Mouse (Mus musculus): Measurements from ENCODE around the gene Wdpcp. TPM values are rescaled to one million over a fixed set of nuclear protein-coding genes. Genes with fewer than 3 reads are reported as not detected.

Wdpcp gene
- total RNA-seq, 2 experiments from 2014 or later, result 7.9 to 8.9 TPM

- DNase-seq, result peak; percentile 78
Measured at GRCm38 (mm10) chr11:21569456-21570108, 2.5 kb upstream of the Wdpcp start.

DNA sequence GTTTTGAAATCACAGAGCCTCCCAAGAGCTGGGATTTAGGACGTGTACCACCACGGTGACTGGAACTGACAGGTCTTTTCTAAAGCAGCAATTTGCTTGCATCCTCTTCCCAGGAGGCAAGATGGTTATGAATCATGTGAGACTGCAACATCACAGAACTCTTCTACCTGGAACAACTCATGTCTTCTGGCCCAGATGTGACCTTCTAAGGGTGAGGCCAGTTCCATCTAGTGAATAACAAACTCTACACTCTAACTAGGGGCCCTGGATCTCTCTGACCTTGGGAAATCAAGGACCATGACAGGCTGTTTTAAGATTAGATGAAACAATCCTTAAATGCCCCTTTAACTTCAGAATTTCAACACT, 1.9 kb upstream of the Wdpcp start:
- peak; percentile 15 for DNase-seq

DNA sequence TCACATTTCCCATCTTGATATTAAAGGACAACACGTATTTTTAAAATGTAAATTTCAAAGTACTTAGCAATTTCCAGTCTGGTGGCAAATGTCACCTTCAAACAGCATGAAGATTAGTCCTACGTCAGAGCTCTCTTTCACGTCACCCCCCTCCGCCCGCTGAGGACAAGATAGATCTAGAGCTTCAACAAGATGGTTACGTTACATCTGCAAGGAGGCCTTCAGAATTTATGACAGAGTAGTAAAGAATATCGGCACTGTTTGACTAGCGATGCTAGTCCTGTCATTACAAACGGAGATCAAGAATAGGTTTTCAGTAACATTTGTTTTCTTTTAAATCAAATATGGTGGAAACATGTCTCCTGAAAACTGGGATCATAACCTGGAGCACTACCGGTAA, 1.1 kb upstream of the Wdpcp start:
- DNase-seq, result peak; percentile 48

DNA sequence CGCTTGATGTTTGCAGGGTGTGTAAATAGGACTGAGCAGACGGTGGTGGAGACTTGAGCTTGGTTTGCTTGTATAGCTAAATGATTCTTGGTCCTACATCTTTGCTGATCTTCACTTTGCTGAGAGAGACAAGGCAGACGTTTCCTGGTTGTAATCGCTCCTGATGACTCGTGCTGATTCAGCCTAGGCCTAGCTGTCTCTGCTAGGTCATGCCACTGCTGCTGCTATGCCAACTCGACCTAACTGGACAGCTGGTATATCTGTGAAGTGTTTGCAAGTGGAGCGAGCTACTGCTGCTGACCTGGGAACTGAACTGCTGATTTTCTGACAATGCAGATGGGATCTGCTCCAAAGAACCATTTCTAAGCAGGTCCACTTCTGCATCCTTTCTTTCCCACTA, 9.4 kb downstream of the Wdpcp start:
- DNase-seq, result no peak

DNA sequence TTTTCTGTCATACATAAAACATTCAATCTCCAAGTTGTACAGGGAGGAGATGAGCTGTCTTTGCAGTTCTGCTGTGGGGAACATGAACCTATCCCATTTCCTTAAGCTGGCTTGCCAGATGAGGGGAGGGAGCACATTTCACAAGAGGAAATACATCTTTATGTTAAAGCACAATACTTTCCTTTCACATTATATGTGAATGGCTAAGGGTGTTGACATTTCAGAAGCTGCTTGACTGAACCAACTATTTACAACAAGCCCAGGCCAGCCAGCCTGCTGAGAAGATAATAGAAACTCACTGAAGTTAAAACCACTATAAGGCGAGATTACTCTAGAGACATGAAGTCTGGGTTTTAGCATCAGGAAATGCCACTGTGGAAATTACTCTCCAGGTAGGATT, 11.3 kb downstream of the Wdpcp start:
- no peak for DNase-seq

- no peak for DNase-seq
Measured at GRCm38 (mm10) chr11:21602497-21602896, 30.5 kb downstream of the Wdpcp start.

DNA sequence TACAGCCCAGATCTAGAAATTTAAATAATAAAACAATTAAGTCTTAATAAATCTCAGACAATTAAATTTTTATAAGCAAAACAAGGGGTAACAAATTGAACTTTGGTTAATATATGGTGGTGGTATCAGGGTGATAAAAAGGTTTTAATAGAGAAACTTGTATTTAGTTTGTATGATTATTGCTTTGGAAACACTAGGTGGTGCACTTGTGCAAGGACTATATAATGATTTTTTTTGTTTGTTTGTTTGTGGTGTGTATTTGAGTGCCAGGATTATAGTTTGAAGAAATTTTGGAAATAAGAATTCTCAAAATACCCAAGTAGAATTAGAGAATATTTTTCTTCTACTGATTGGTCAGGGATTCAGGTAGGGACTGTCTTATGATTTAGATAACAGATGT, 43.9 kb downstream of the Wdpcp start:
- no peak for DNase-seq

DNA sequence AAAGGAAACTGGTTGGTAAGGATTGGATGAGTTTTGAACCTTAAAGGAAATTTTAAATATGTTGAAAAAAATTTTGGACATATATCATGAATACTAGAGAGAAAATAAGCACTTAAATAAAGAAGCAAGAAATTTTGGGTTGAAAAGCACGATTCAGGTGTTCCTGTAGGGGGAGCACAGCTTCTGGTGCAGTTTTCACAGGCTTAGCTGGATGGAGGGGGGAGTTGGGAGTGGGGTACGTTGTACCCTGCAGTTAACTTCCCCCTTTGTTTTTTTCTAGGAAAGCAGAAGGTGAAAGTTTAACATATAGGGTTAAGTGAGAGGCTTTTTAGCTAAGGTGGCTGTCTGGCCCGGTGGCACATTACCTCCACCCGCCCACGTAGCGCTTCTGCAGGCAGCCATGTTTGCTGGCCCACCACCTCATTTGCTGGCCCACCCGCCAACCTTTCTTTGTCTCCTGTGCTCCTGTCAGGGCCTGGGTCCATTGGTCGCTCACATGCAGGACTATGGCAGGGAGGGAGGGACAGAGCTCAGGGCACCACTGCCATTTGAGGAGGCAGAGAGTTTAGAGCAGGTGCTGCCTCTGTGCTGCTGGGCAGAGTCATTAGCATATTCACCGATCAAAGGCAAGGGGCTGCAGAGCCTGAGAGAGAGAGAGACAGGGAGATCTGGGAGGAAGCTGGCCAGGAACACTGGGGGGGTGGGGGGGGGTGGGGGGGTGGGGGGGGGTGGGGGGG, 62.3 kb downstream of the Wdpcp start:
- DNase-seq, result no peak

DNA sequence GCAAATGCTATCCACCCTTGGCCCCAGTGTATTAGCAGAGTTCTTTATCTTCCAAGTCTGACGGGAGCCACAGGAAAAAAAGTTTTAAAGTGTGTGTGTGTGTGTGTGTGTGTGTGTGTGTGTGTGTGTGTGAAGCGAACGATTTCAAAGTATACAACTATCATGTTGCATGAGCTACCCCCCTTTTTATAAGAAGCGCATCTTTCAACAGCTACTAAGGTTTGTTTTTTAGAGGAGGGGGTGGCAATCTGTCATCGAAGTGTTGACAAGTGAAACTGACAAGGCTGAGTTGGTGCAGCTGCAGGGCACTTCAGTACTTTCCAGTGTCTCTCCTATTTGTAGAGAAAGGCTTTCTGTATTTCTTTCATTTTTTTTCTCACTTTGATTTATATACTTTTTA, 66.3 kb downstream of the Wdpcp start:
- no peak for DNase-seq

GRCm38 (mm10) chr11:21639534-21639933, 67.5 kb downstream of the Wdpcp start:
- peak; percentile 83 for DNase-seq

GRCm38 (mm10) chr11:21644231-21644630, 72.2 kb downstream of the Wdpcp start:
- no peak for DNase-seq

DNA sequence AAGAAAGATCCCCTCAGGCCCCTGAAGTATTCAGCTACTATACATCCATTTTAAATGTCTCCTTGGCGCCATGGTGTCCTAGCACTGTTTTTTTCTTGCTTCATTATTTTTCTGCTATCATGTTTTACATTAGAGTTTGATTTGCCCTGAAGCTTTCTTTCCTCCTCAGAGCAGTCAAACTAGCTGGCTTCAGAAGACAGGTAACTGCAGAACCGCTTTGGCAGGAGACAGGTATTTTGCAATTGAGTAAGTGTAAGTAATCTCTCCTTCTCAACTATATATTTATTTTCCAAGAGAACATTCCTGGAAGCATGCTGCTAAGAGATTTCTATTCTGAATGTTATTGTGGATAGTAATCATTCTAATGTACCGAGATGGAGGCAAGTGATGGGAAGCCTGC, 74.1 kb downstream of the Wdpcp start:
- DNase-seq, result no peak

DNA sequence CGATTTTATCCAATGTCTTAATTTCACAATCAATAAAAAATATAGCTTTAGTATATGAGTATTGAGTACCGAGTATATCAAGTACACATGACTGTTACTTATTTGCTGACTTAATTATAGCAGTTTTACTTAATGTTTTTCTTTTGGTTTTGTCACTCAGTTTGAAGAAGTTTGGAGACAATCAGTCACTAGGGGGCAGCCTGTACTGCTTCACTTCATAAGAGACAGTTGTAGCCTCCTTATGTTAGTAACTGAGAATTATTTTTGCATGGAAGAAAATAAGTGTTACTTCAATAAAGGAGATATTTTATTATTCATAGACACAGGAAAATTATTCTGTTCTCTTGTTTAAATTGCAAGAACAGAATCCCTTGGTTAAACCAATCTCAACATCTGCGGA, 87.0 kb downstream of the Wdpcp start:
- peak; percentile 33 for DNase-seq

DNA sequence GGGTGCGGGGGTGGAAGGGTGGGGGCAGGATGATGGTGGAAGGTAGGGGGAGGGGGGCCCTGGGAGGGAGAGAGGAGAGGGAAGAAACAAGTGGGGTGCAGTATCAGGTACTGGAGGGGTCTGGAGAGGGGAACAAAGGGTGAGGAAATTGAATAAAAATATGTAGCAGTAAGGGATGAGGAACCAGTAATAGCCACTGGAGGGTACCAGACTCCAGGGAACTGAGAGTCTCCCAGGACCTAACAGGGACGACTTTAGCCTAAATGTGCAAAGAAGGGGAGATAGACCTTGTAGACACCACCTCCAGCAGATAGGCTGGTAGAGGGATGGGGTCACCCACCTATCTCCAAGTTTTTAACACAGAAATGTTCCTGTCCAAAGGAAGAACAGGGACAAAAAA, 105.0 kb downstream of the Wdpcp start:
- DNase-seq, result no peak

- DNase-seq, result no peak
Measured at GRCm38 (mm10) chr11:21688441-21688840, 116.4 kb downstream of the Wdpcp start.

DNA sequence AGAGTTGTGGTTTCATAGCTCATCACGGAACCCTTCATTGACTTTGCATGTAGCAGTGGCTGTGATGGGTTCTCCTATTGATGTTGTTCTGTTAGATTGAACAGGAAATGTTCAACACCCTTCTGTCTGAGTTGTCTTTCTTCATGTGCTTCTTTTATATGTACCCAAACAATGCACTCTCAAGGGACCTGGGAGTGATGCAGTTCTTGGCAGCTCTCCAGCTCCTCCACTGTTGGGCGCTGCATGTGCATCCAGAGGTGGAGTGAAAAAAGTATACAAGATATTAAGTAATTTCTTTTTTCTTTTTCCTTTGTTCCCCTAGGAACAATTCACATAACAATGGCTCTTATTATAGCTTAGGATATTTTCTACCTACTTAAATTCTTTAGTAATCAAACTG, 118.7 kb downstream of the Wdpcp start:
- peak; percentile 29 for DNase-seq

GRCm38 (mm10) chr11:21694087-21694486, 122.1 kb downstream of the Wdpcp start:
- no peak for DNase-seq

DNA sequence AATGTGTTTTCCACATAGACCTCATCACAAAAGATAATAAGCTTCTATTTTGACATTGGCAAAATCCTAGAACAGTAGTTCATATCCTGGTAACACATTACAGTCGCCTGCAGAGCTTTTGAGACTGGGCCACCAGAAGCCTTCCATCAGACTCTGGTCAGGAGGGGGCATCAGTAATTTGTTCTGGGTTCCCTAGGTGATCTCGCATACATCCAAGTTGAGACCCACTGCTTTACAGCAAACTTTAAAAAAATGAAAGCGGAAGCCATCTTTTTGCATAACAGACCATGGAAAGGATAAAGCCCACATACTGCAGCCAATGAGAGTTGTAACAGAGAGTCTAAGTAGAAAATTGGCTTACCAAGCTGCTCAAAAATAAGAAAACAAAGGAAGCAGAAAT, 125.6 kb downstream of the Wdpcp start:
- no peak for DNase-seq

- no peak for DNase-seq
Measured at GRCm38 (mm10) chr11:21713508-21713907, 141.5 kb downstream of the Wdpcp start.

- DNase-seq, result no peak
Measured at GRCm38 (mm10) chr11:21714065-21714464, 142.0 kb downstream of the Wdpcp start.

GRCm38 (mm10) chr11:21726329-21726728, 154.3 kb downstream of the Wdpcp start:
- DNase-seq, result no peak

GRCm38 (mm10) chr11:21729056-21729455, 157.0 kb downstream of the Wdpcp start:
- DNase-seq, result no peak

DNA sequence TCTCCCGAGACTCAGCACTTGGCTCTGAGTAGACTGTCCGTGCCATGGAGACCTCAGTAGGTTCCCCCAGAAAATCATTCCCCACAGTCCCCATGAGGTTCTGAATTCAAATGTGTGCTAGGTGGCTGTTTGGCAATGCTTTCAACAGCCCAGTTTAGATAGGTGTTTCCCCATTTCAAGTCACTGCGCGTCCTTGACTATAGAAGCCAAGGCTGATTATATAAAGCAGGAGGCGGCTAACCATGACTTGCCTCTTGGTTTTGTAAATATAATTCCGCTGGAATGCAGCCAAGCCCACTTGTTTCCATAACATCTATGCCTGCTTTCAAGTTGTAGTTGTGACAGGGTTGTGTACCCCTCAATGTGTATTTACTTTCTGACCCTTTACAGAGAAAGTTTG, 157.9 kb downstream of the Wdpcp start:
- DNase-seq, result no peak

DNA sequence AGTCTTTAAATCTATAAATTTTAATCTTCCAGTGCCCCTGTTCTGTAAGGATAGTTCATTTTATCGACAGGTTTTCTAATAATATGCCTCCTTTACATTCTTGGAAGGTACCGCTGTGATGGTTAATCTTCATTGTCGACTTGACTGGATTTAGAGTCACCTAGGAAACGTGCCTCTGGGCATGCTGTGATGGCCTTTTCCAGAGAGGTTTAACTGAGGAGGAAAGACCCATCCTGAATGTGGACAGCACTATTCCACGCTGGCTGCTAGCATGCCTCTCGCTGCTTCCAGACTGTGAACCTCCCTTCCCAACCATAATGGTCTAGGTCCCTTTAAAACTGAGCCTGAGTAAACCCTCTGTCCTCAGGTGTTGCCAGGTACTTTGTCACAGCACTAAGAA, 163.2 kb downstream of the Wdpcp start:
- no peak for DNase-seq

- no peak for DNase-seq
Measured at GRCm38 (mm10) chr11:21749487-21749886, 177.5 kb downstream of the Wdpcp start.

All from heart, postnatal 4 days (tissue).